Mouse (Mus musculus) hindbrain, embryonic 13.5 days (tissue): ENCODE results near the gene Scn4a. TPM values are rescaled to one million over a fixed set of nuclear protein-coding genes. Genes with fewer than 3 reads are reported as not detected.

Experiments used
- ATAC-seq: fragments of 200-750 bp; cut with Nextera tagmentation; 2 replicates; pipeline ENCODE4 v1.8.0; 2017; ENCODE audit warnings: moderate TSS enrichment; ENCODE audit not compliant: low FRiP score
- H3K27ac ChIP-seq: fragments of 300-500 bp; sonication (generic); 2 replicates; pipeline ENCODE4 v1.5.1; 2015; ENCODE audit warnings: inconsistent platforms, mild to moderate bottlenecking, moderate library complexity
- H3K27me3 ChIP-seq: fragments of 300-500 bp; sonication (generic); 2 replicates; pipeline ENCODE4 v1.6.1; 2015; ENCODE audit warnings: mild to moderate bottlenecking, inconsistent platforms
- H3K36me3 ChIP-seq: fragments of 300-500 bp; sonication (generic); 2 replicates; pipeline ENCODE4 v1.6.1; 2015; ENCODE audit warnings: mild to moderate bottlenecking, inconsistent platforms
- H3K4me1 ChIP-seq: fragments of 300-500 bp; sonication (generic); replicated peaks from 2 replicates; pipeline ENCODE4 v1.6.1; 2015; ENCODE audit warnings: inconsistent platforms
- H3K4me2 ChIP-seq: fragments of 300-500 bp; sonication (generic); 2 replicates; pipeline ENCODE4 v1.6.1; 2015; ENCODE audit warnings: inconsistent platforms, mild to moderate bottlenecking, moderate library complexity
- H3K4me3 ChIP-seq: fragments of 300-500 bp; sonication (generic); 2 replicates; pipeline ENCODE4 v1.5.1; 2015; ENCODE audit warnings: mild to moderate bottlenecking, inconsistent platforms
- H3K9ac ChIP-seq: fragments of 300-500 bp; sonication (generic); 2 replicates; pipeline ENCODE4 v1.6.1; 2015; ENCODE audit warnings: mild to moderate bottlenecking, inconsistent platforms
- H3K9me3 ChIP-seq: fragments of 300-500 bp; sonication (generic); 2 replicates; pipeline ENCODE4 v1.6.1; 2016; ENCODE audit warnings: inconsistent platforms
- WGBS: fragments of 180-500 bp; shearing (Covaris S2); methylation state at CpG from one replicate; pipeline ENCODE4 v1.1.7; 2015; 5-methylcytosine and 5-hydroxymethylcytosine counted together
- polyA plus RNA-seq: library from polyadenylated mRNA; unstranded; fragments of >200 nt; fragmentation: Nextera tagmentation; extraction: Ambion mirVana; gene quantifications from 2 replicates; pipeline ENCODE4 v1.2.1, GENCODE M21; 2015

The Scn4a gene
- polyA plus RNA-seq, 1 experiment from 2014 or later: 0.03 TPM

DNA sequence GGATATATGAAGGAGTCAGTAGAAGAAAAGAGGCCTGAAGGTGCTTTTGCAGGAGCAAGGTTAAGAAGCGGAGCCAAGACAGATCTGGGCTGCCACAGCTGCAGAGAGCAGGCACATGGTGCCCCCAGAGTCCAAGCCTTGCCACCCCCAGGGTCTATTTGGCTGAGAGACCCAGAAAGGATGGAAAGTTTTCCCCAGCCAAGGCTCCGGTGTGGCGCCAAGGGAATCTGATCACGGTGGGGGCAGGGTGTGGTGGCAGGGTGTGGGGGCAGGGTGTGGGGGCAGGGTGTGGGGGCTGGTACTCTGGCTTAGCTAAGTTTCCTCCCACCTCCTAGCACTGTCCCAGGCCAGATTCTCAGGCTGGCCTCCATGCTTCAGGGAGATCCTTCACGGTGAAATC is 24.6 kb downstream of the Scn4a start:
- WGBS: 77% methylated on average over 5 of the region's 5 CpGs
- Histone ChIP-seq H3K9ac (no peak overlapping the region), H3K36me3 (no peaks in the 10 kb centered on the region), H3K4me2 (no peak overlapping the region), H3K4me3 (no peak overlapping the region), H3K4me1 (0 out of 2 replicates have a peak, but pooled peaks cover 5% of the 10 kb centered on the region), H3K27ac (no peak overlapping the region), H3K27me3 (no peaks in the 10 kb centered on the region), H3K9me3 (no peaks in the 10 kb centered on the region)
- ATAC-seq: no peak

DNA sequence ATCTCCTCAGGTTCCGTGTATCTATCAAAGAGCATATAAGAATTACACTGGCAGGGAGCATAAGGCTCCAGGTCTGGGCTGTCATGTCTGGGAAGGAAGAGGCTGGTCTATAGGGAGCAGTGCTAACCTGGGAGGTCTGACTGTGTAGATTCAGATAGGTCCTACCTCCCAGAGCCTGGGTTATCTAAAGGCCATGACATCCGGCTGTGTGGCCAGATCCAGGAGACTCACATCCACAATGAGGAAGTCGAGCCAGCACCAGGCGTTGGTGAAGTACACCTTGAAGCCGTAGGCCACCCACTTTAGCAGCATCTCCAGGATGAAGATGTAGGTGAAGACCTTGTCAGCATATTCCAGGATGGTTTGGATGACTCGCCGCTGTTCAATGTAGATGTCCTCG is 26.6 kb downstream of the Scn4a start:
- WGBS: 88% methylated on average over 8 of the region's 8 CpGs
- no peak for ATAC-seq
- Histone ChIP-seq H3K4me3 (no peak overlapping the region), H3K27ac (no peak overlapping the region), H3K4me2 (no peak overlapping the region), H3K4me1 (no peaks in the 10 kb centered on the region), H3K9ac (no peak overlapping the region), H3K9me3 (no peaks in the 10 kb centered on the region), H3K27me3 (no peaks in the 10 kb centered on the region), H3K36me3 (no peaks in the 10 kb centered on the region)

DNA sequence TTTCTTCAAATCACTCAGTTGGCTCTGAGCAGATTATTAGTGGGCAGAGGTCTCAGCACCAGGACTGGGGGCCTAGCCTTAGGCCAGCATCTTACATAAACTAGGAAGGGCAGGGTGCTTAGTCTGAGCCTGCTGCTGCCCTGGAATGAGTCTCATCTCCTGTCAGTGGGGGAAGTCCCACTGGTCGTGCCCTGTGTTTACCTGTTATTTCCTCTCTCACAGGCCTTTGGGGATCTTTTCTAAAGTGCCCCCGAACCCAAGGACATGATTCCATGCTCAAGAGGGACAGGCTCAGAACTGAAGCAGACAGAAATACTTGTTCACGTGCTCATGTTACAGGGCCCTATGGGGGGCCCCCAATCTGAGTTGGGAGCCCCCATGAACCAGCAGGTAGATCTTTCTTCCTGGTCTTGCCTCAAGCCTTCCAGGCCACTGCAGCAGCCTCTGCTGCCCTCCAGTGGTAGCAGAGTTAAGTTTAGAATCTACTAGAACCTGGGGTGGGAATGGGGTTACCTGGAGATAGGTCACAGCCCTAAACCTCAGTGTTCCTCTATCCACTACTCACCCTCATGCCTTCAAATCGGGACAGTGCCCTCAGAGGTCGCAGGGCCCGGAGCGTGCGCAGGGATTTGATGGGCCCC is 27.4 kb downstream of the Scn4a start:
- H3K4me3 ChIP-seq: no peak overlapping the region
- no peaks in the 10 kb centered on the region for H3K9me3 ChIP-seq
- no peaks in the 10 kb centered on the region for H3K4me1 ChIP-seq
- H3K27ac ChIP-seq: no peak overlapping the region
- H3K9ac ChIP-seq: no peak overlapping the region
- no peaks in the 10 kb centered on the region for H3K27me3 ChIP-seq
- H3K4me2 ChIP-seq: no peak overlapping the region
- no peak for ATAC-seq
- H3K36me3 ChIP-seq: no peaks in the 10 kb centered on the region
- 77% methylated on average over 8 of the region's 8 CpGs for WGBS

DNA sequence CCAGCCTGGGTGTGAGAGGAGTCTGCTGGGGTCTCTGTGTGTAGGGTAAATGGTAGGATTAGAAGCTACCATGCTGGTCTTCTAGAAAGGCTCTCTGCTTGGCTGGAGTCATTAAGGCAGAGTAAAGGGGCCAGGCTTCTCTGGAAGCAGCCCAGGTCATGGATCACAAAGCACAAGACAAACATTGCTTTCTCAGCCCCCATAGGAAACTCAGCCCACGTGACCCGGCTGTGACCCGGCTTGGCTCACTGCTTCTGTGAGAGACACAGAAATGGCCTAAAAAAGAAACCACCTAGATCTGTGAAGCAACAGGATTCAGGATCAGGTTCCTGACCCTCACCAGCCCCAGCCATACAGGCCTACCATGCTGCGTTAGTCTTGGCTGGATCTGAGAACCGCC is 28.2 kb downstream of the Scn4a start:
- WGBS: 76% methylated on average over 5 of the region's 5 CpGs
- H3K9me3 ChIP-seq: no peaks in the 10 kb centered on the region

DNA sequence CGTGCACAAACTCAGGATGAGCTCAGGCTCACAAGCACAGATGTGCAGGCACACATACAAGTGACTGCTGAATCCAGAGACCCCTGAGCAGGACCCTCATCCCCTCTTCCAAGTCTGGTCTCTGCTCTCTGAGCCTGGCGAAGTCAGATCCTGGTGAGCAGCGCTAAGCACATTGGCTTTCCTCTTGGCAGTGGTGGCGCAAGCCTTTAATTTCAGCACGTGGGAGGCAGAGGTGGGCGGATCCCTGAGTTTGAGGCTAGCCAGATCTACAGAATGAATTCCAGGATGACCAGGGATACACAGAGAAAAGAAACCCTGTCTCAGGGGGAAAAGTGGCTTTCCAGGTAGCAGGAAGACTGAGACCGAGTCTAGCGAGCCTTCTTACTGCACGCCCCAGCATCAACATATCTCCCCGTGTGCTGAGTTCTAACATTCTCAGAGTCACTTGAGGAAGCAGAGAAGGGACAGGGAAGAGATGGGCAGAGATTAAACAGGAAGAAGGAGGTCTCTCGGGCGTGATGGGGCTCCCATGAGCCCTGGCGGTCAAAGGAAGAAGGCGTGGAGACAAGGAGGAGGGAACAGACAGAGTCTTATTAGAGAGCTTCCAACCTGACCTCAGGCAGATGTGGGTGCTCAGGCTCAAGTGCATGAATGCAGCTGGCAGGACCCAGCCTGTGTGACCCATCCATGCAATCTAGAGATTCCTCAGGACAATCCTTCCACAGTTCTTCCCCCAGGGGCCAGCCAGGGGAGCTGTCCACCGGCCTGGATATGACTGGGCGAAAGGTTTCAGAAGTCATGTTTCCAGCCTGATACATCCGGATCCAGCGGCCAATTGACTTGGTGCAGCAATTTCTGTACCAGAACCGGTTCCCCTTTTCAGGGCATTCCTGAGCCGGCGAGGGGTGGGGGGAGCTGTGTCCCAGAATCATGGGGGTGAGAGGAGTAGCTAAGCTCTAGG is 34.4 kb downstream of the Scn4a start:
- no peaks in the 10 kb centered on the region for H3K4me1 ChIP-seq
- H3K27me3 ChIP-seq: no peaks in the 10 kb centered on the region; the same call in 1 of the 2 replicates
- no peak overlapping the region for H3K4me3 ChIP-seq
- H3K36me3 ChIP-seq: no peaks in the 10 kb centered on the region
- no peak for ATAC-seq
- WGBS: 81% methylated on average over 21 of the region's 21 CpGs
- no peak overlapping the region for H3K9ac ChIP-seq
- H3K27ac ChIP-seq: no peak overlapping the region
- H3K4me2 ChIP-seq: no peak overlapping the region
- H3K9me3 ChIP-seq: no peaks in the 10 kb centered on the region

More for the DNA sequence above, 28.2 kb downstream of the Scn4a start:
- Histone ChIP-seq H3K4me2 (no peak overlapping the region), H3K27ac (no peak overlapping the region), H3K9ac (no peak overlapping the region), H3K4me1 (no peaks in the 10 kb centered on the region), H3K27me3 (no peaks in the 10 kb centered on the region), H3K36me3 (no peaks in the 10 kb centered on the region), H3K4me3 (no peak overlapping the region)
- ATAC-seq: no peak

DNA sequence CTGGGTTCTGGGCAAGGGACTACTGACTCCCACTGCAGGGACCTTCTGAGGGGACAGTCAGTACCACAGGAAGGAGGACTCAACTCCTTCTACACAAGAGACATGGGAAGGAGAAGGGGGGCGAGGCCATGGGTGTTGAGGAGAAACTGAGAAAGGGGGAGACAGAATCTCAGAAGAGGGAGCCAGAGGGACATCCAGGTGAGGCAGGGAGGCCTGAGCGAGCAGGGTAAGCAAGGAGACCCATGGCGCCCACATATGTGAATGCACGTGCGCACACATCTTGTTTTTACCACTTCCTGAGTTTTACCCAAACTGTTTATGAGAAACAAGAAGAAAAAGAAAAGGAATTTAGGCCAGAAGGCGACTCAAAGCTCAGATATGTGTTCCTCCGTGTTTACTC is 35.3 kb downstream of the Scn4a start:
- H3K9ac ChIP-seq: no peak overlapping the region
- no peak overlapping the region for H3K4me3 ChIP-seq

DNA sequence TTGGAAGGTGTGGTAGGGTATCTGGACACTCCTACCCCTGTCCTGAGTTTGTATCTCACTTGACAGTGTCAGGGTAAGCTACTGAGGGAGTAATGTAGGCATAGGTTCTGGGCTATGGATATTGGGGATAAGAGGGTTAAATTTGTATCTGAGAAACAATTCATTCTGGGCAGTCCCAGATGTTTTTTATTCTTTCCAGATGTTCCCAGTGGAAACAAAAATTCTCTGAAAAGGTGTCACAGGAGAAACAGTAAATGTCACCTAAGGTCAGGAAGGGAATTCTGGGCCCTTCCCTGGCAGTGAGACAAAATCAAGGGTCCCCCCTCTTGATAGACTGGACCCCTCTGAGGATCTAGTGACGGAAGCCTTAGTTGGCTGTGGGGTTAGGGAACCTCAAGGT is 36.7 kb downstream of the Scn4a start:
- H3K9ac ChIP-seq: no peak overlapping the region
- WGBS: 81% methylated on average over 1 of the region's 1 CpGs
- ATAC-seq: no peak

More for the DNA sequence above, 35.3 kb downstream of the Scn4a start:
- Histone ChIP-seq H3K4me1 (no peaks in the 10 kb centered on the region), H3K9me3 (no peaks in the 10 kb centered on the region), H3K27ac (no peak overlapping the region), H3K36me3 (no peaks in the 10 kb centered on the region), H3K27me3 (no peaks in the 10 kb centered on the region; the same call in 1 of the 2 replicates), H3K4me2 (no peak overlapping the region)
- ATAC-seq: no peak
- WGBS: 78% methylated on average over 7 of the region's 7 CpGs

DNA sequence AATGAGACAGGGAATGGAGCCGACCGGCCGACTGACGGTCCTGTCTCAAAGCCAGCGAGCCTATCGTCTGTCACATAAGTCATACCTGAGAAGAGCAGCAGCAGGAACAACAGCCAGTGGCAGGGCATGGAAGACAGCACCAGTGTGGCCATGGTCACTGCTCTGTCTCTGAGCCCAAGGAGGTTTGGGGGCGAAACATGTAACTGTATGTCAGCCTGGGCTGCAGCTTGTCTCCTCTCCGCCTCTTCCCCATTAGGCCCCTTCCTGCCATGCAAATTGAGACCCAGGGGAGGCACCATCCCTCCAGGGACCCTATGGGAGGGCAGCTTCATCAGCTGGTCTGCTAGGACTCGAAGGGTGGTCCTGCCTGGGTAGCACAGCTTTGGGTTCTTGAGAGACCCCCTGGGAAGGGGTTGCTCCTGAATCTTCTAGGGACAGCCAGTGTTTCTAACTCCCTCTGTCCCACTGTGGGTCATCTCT is 38.7 kb downstream of the Scn4a start, which contains the start of gene Cd79b:
Gene Cd79b (minus strand): TSS at position 430 of the 480 bp plus-strand sequence.
- Histone ChIP-seq H3K9me3 (no peaks in the 10 kb centered on the region), H3K4me2 (no peak within 1 kb of the TSS), H3K9ac (no peak within 1 kb of the TSS), H3K4me1 (no peaks in the 10 kb centered on the region), H3K36me3 (no peaks in the 10 kb centered on the region), H3K4me3 (no peak within 1 kb of the TSS), H3K27me3 (no peaks in the 10 kb centered on the region; the same call in 1 of the 2 replicates), H3K27ac (no peak within 1 kb of the TSS)
- 75% methylated on average over 9 of the region's 9 CpGs for WGBS
- no peak for ATAC-seq

More for the DNA sequence above, 36.7 kb downstream of the Scn4a start:
- H3K27ac ChIP-seq: no peak overlapping the region
- no peaks in the 10 kb centered on the region for H3K36me3 ChIP-seq
- no peak overlapping the region for H3K4me3 ChIP-seq
- H3K4me2 ChIP-seq: no peak overlapping the region
- H3K4me1 ChIP-seq: no peaks in the 10 kb centered on the region
- H3K27me3 ChIP-seq: no peaks in the 10 kb centered on the region; the same call in 1 of the 2 replicates
- H3K9me3 ChIP-seq: no peaks in the 10 kb centered on the region

DNA sequence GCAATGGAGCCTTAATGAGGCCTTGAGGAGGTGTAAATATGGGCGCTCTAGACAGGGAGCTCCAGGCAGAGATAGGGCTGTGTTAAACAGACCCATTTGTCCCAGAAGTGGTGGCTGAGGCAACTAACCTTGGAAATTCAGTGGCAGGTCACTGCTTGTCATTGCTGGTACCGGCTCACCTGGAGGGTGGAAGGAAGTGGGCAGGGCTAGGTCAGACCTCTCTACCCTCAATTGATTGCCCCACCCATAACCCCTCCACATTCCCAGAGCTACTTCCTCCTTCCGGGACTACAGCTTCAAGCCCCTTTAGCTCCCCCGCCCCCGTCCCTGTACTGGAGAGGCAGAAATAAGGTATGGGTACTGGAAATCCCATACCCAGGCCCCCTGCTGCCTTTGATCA is 39.6 kb downstream of the Scn4a start:
- no peak overlapping the region for H3K4me3 ChIP-seq
- H3K36me3 ChIP-seq: no peaks in the 10 kb centered on the region
- no peak overlapping the region for H3K9ac ChIP-seq
- no peaks in the 10 kb centered on the region for H3K4me1 ChIP-seq
- WGBS: 81% methylated on average over 5 of the region's 5 CpGs
- H3K9me3 ChIP-seq: no peaks in the 10 kb centered on the region
- H3K27ac ChIP-seq: no peak overlapping the region
- H3K27me3 ChIP-seq: no peaks in the 10 kb centered on the region; the same call in 1 of the 2 replicates
- ATAC-seq: no peak
- H3K4me2 ChIP-seq: no peak overlapping the region

DNA sequence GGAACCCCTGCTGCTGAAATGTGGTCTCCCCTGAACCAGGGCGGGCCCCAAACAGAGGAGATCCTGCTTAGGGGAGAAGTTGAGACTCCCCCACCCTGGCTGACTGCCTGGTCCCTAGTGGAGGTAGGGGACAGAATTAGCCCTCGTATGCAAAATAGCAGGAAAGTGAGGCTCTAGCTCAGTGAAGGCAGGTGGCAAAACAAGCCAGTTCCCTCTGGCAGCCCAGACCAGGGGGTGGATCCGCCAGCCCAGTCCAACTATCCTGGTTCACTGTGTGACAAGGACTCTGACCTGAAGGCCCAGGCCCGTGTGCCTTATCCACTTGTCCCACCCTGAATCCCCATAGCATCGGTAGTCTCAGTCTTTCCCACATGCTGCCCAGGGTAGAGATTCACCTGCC is 43.0 kb downstream of the Scn4a start:
- Histone ChIP-seq H3K27me3 (no peaks in the 10 kb centered on the region), H3K9me3 (no peaks in the 10 kb centered on the region), H3K4me1 (no peaks in the 10 kb centered on the region), H3K4me2 (no peak overlapping the region), H3K36me3 (no peaks in the 10 kb centered on the region), H3K9ac (no peak overlapping the region), H3K4me3 (no peak overlapping the region), H3K27ac (no peak overlapping the region)
- WGBS: 79% methylated on average over 5 of the region's 5 CpGs
- no peak for ATAC-seq

DNA sequence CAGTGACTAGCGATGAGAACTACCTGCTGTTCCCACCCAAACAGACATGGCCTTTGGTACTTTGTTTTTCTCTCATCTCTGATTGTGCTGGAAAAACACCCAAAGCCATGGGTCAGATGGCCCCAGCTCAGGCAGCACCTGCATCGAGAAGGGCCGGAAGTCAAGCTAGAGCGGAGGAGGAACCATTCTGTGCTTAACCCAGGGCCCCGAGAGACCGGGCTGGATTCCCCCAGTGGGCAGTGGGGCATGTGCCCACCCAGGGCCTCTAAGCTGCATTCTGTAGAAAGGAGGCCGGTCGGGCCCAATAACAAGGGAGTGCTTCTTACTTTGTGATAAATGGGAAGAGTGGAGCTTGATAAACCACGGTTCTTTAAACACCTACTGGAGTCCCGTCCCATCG is 44.9 kb downstream of the Scn4a start:
- H3K4me2 ChIP-seq: no peak overlapping the region
- ATAC-seq: no peak
- H3K4me1 ChIP-seq: no peaks in the 10 kb centered on the region
- H3K9ac ChIP-seq: no peak overlapping the region
- no peaks in the 10 kb centered on the region for H3K9me3 ChIP-seq
- H3K4me3 ChIP-seq: no peak overlapping the region
- WGBS: 87% methylated on average over 11 of the region's 11 CpGs
- H3K36me3 ChIP-seq: no peaks in the 10 kb centered on the region
- no peak overlapping the region for H3K27ac ChIP-seq
- H3K27me3 ChIP-seq: no peaks in the 10 kb centered on the region

DNA sequence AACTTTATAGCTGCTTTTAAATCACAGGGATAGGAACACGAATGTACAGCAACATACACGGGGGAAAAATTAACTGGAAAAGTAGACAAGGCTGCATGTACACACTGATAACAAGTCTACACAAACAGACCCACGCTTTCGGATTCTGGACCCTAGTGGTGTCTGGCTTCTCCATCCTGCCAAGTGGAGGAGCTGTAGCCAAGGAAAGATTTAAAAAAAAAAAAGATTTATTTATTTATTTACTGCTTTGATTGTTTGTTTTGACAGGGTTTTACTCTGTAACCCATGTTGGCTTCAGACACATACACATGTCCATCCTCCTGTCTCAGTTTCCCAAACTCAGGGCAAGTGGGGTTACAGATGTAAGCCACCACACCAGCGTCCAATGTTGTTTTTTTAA is 45.7 kb downstream of the Scn4a start:
- no peak for ATAC-seq
- no peak overlapping the region for H3K9ac ChIP-seq
- WGBS: 91% methylated on average over 5 of the region's 5 CpGs
- H3K27me3 ChIP-seq: no peaks in the 10 kb centered on the region
- H3K9me3 ChIP-seq: no peaks in the 10 kb centered on the region
- no peaks in the 10 kb centered on the region for H3K36me3 ChIP-seq
- no peaks in the 10 kb centered on the region for H3K4me1 ChIP-seq
- no peak overlapping the region for H3K27ac ChIP-seq
- H3K4me2 ChIP-seq: no peak overlapping the region
- H3K4me3 ChIP-seq: no peak overlapping the region
